Mouse (Mus musculus) embryonic fibroblast, embryonic 13.5 days (primary cell): ENCODE measurements around the gene Ppp1r15a.

ENCODE experiments used
- CTCF ChIP-seq: IDR thresholded peaks from 2 replicates; pipeline ENCODE4 v1.5.1; 2011; ENCODE audit warnings: mild to moderate bottlenecking, control low read depth, low read length, moderate library complexity, borderline replicate concordance; ENCODE audit not compliant: insufficient read depth
- POLR2A ChIP-seq: IDR thresholded peaks from 2 replicates; pipeline ENCODE4 v1.6.1; 2011; ENCODE audit warnings: low read depth, mild to moderate bottlenecking, control low read depth, low read length, moderate library complexity

DNA sequence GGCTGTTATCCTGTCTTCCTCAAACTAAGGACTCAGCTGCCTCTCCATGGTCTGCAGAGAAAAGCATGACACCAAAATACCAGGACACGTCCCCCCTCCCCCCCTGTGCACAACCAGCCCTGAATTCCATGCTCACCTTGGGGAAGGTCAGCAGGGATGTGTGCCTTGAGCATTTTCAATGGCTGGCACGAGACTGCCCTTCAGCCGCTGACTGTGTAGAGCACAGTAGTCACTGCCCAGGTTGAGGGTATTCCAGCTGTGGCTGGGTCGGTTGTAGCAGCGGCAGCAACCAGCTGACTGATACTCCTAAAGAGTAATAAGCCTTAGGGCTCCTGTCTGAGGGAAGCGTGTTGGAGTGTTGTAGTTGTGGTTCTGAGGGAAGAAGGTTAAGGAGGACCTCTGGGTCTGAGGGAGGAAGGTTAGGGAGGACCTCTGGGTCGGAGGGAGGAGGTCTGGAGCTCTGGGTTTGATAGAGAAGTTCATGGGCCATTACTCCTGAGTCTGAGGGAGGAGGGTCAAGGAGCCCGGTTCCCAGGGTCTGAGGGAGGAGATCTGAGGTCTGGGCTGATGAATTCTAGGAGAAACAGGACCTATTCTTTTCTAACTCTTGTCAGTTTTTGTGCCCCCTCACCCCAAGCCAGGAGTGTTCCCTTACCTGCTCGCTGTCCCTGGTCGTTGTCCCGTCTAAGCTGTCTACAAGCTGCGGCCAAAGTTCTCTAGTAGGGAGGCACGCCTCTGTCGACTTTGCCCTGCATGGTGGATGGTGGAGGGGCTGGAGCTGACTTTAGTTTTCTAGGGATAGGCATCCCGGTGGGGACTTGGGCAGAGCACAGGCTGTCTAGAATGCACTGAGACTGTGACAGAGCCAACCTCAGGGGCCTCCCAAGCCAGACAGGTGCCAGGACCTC is 48.7 kb upstream of the Ppp1r15a start:
- TF ChIP-seq POLR2A (no peak), CTCF (no peak)
